Mouse (Mus musculus) CD4-positive naive resting alpha-beta T cell, adult 57 days (primary cell): Measurements from ENCODE around the gene Rhno1. TPM values are rescaled to one million over a fixed set of nuclear protein-coding genes. Genes with fewer than 3 reads are reported as not detected.

ENCODE experiments used
- total RNA-seq: library from RNA; stranded (reverse); gene quantifications from one replicate; pipeline ENCODE4 v1.2.4, GENCODE M21; 2023

Gene Rhno1
- total RNA-seq = 58.1 TPM

DNA sequence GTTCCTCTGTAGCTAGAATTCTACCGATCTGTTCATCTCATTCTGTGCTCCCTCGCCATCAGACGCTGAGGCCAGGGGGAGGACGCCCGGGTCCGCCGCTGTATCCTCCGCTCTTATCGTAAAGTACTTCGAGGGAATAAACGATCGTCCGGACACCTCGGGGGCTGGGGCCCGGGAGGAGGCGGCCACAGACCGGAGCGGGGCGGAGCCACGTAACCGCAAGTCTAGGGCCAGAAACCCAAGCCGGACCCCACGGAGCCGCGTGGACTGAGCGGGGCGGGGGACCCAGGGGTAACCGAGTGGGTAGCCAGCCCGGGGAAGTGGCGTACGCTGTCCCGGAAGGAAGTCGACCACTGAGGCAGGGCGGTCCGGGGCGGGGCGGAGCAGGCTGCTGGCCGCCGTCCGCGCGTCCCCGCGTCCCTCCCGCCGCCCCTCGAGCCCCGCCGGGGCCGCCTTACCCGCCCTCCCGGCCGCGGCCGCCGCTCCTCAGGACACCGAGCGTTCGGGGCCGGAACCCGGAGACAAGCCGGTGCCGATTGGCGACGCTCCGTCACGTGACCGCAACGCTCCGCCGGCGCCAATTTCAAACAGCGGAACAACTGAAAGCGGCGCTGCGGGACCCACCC lies at the start of gene Rhno1, which contains the start of gene Foxm1:
Gene Rhno1, minus strand, starts transcription at position 531 of the 626 bp plus-strand sequence.
Gene Foxm1, plus strand, starts transcription at position 587 of the 626 bp plus-strand sequence.

DNA sequence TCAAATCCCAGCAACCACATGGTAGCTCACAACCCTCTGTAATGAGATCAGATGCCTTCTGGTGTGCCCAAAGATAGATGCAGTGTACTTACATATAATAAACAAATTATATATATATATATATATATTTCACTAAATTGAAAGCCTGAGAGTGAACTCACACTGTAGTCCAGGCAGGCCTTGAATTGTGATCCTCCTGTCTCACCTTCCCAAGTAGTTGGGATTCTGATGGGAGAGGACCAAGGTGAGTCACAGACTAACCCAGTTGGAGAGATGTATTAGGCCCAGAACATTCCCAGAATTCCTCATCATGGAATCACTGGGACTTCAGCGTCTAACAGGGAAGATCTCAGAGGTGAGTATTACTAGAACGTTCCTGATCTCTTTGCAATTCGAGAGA lies 36.3 kb upstream of the Rhno1 start, which contains the start of gene Nrip2:
Gene Nrip2, plus strand, starts transcription at position 301 of the 400 bp plus-strand sequence.

DNA sequence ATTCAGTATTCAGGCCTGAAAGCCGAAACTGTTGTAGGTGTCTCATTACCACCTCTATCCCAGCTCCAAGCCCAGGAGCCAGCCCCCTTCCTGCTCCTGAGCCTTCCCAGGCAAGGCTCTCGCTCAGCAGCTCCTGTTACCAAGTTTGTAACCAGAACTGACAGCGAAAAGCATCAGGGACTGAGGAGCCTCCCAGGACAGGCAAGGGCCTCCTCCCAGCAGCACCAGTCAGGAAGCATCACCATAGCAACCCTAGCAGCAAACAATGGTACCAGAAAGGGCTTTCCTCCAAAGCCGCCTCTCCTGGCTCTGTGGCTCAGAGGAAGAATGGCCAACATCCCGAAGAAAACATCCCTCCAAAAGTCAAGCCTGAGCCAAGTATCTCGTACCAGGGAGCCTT lies 12.5 kb upstream of the Rhno1 start, which contains the start of the genes Tex52 and Gm44596:
Gene Tex52, plus strand, starts transcription at position 265 of the 400 bp plus-strand sequence.
Gene Gm44596, plus strand, starts transcription at position 312 of the 400 bp plus-strand sequence.

DNA sequence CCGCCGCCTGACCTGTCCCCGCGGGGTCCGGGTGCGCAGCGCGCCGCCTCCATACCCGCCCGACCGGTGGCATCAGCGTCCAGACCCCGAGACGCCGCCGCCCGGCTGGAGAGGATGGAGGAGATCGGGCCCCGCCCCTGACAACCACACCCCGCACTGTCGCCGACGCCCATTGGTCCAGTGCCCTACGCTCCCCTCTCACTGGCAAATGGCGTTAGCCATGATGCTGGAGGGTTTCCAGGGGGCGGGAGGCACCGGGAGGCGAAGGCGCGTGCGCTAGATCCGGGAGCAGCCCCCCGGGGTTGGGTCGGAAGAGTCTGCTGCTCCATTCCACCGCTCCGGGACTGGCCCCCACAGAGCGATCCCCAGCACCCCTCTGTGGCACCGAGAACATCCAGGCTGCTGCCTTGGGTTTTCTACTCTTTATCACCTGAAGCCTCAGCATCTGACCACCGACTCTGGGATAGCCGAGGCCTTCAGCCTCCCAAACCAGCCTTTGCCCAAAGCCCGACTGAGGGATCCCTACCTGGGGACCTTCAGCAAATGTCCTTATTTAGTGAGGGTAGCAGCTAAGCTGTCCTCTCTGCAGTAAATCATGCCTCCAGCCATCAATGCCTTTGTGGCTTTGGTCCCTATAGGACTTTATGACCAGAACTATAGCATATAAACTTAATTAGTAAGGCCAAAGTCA lies 6.8 kb downstream of the Rhno1 start, which contains the start of gene Tulp3:
Gene Tulp3, minus strand, starts transcription at position 126 of the 691 bp plus-strand sequence.

Other genes starting within 250 kb of the Rhno1 start
- 11.4 TPM for gene Tspan9, start 219.3 kb downstream of the Rhno1 start, total RNA-seq
- not detected for gene Tead4, start 62.1 kb downstream of the Rhno1 start, total RNA-seq
- gene Tulp3, start 7.1 kb downstream of the Rhno1 start, total RNA-seq = 3.7 TPM
- 8.2 TPM for gene Foxm1, start 56 bp upstream of the Rhno1 start, total RNA-seq
- 0.71 TPM for gene Tex52, start 12.5 kb upstream of the Rhno1 start, total RNA-seq
- not detected for gene Gm44596, start 12.6 kb upstream of the Rhno1 start, total RNA-seq
- not detected for gene Nrip2, start 36.4 kb upstream of the Rhno1 start, total RNA-seq
- gene Itfg2, start 62.0 kb upstream of the Rhno1 start, total RNA-seq = 61.9 TPM
- 82.5 TPM for gene Fkbp4, start 75.8 kb upstream of the Rhno1 start, total RNA-seq
- not detected for gene Pzp, start 163.8 kb upstream of the Rhno1 start, total RNA-seq
- gene A2ml1, start 218.7 kb upstream of the Rhno1 start, total RNA-seq = not detected